ENCODE assay signal across 10 mouse cellular contexts in genomic region chr4:140812609-140813008, GRCm38 (mm10). TPM values are rescaled to one million over a fixed set of nuclear protein-coding genes. Genes with fewer than 3 reads are reported as not detected.
A peak's percentile ranks its signal among the peaks of the same experiment; 100 is the strongest.
DNase-seq lines count a peak whose midpoint lies in the region; ATAC-seq lines count a peak whose summit lies in the region.
"Had no signal": no experiment of that assay in that cellular context is flagged by ENCODE, and none has a peak within 500 bp of the region (broad histone marks: within the 10 kb centered on the region; RNA-seq: fewer than 3 reads in every experiment).

No protein-coding gene starts in this region.

- ATAC-seq in kidney, embryonic 15.5 days (replicated peaks; ENCODE audit: low FRiP score) = no peak

- H3K4me1 ChIP-seq in kidney, embryonic 15.5 days = peaks cover 51% of the 10 kb centered on the region

- WGBS in kidney, embryonic 15.5 days = 16% methylated on average over 14 of the region's 14 CpGs

- H3K4me2 ChIP-seq in kidney, embryonic 15.5 days = peak overlapping the region; percentile 36

- DNase-seq in cerebellum, postnatal 14 days = peak; percentile 69 to 81
- no peak for DNase-seq in cerebellum, adult 11-12 months
- peak; percentile 16 for DNase-seq in right cerebral cortex, postnatal 4 days
- no peak for DNase-seq in right cerebral cortex, postnatal 10 days (ENCODE audit: low spot score in 2 of 2)
- peak; percentile 23 for DNase-seq in retina, postnatal 7 days (ENCODE audit: low read depth, low spot score)
- no peak for DNase-seq in natural killer cell, adult 2 months (ENCODE audit: low spot score in 2 of 2)
- DNase-seq in lung, postnatal 36 days = no peak
- DNase-seq: layer of hippocampus, postnatal 36 days had no signal

- H3K27me3 ChIP-seq in kidney, embryonic 15.5 days = peaks cover 7% of the 10 kb centered on the region; the same call in 1 of the 2 replicates

- no peak overlapping the region for H3K4me3 ChIP-seq in kidney, embryonic 15.5 days (replicated peaks)

- H3K9me3 ChIP-seq in kidney, embryonic 15.5 days (replicated peaks) = no peaks in the 10 kb centered on the region

- no peak overlapping the region for H3K9ac ChIP-seq in kidney, embryonic 15.5 days

- H3K27ac ChIP-seq in kidney, embryonic 15.5 days = no peak overlapping the region

- no peaks in the 10 kb centered on the region for H3K36me3 ChIP-seq in kidney, embryonic 15.5 days

RNA-seq across cellular contexts. Expression of gene Padi3, which starts 2.2 kb away (rescaled TPM):
- polyA plus RNA-seq in kidney, embryonic 15.5 days (2015; fragmentation: Nextera tagmentation; extraction: Ambion mirVana) = 0.05 and 0.08 TPM in 2 replicates
- polyA plus RNA-seq: cortical plate, adult 2 months had no signal

RNA-seq across cellular contexts. Expression of gene Padi1, which starts 33.0 kb away (rescaled TPM):
- 0.21 and 0.26 TPM in 2 replicates for polyA plus RNA-seq in kidney, embryonic 15.5 days (2015; fragmentation: Nextera tagmentation; extraction: Ambion mirVana)

RNA-seq across cellular contexts. Expression of gene Padi4, which starts 38.6 kb away (rescaled TPM):
- 1.1 and 1.4 TPM in 2 replicates for polyA plus RNA-seq in kidney, embryonic 15.5 days (2015; fragmentation: Nextera tagmentation; extraction: Ambion mirVana)

Comparison
In these comparisons a context has a peak if more than half of its experiments do, and no peak if none do; other contexts are left out.
1. DNase-seq: peak in cerebellum, postnatal 14 days (2 of 2), right cerebral cortex, postnatal 4 days (single experiment) and retina, postnatal 7 days (single experiment); none in cerebellum, adult 11-12 months (single experiment), right cerebral cortex, postnatal 10 days (0 of 2), natural killer cell, adult 2 months (0 of 2) and lung, postnatal 36 days (single experiment).